Mouse (Mus musculus): ENCODE measurements around the gene Adora3.

DNA sequence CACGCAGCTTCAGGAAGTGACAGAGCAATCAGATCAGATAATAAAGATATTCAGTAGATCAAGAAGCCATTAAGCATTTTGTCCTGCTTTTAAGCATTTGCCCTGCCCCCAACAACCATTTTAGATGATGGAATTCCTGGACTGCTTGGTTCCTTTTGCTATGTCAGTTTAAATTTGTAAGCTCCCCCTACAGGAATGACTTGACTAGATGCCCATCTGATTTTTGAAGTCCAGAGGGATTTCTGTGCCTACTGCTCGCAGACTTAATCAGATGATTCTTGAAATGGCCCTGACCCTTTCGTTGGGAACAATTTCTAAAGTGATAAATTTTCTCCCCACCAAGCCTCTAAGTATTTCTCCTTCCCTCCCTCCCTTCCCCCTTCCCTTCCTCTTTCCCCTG is 1.9 kb downstream of the Adora3 start:
- TF ChIP-seq GATA1 (IDR thresholded peaks at IDR 0.05; ENCODE audit: borderline replicate concordance, low read length) (no peak), FLI1 (IDR thresholded peaks at IDR 0.05; ENCODE audit: low read length) (no peak)

Data from megakaryocyte, embryonic 14.5 days (primary cell).